Mouse (Mus musculus) testis, postnatal 14 days (tissue): ENCODE results near the gene Lama1.
"Not testable (repeated sequence)": the region's sequence is repeated elsewhere in the genome, so short reads cannot be mapped to it uniquely, and the experiment has no call there.

Source experiments
- DNase-seq: peaks from one replicate; pipeline ENCODE4 v3.0.0; 2021; ENCODE audit warnings: low spot score

Lama1 gene

GRCm38 (mm10) chr17:67837351-67838090 is 140.5 kb downstream of the Lama1 start:
- peak; percentile 47 for DNase-seq

DNA sequence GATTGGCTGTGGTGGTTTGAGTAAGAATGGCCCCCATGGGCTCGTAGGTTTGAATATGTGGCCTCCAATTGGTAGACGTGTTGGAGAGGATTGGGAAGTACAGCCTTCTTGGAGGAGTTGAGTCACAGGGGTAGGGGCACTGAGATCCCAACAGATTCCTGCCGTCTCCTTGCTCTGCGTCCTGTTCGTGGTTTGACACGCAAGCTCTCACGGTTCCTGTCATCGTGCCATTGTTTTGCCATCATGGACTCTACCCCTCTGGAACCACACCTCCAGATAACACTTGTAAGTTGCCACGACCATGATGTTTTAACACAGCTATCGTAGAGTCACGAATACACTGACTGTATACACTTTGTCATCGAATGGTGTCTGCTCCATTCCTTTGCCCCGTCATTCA is 141.9 kb downstream of the Lama1 start:
- DNase-seq, result no peak

- not testable (repeated sequence) for DNase-seq
Measured at GRCm38 (mm10) chr17:67841494-67841893, 144.4 kb downstream of the Lama1 start.

DNA sequence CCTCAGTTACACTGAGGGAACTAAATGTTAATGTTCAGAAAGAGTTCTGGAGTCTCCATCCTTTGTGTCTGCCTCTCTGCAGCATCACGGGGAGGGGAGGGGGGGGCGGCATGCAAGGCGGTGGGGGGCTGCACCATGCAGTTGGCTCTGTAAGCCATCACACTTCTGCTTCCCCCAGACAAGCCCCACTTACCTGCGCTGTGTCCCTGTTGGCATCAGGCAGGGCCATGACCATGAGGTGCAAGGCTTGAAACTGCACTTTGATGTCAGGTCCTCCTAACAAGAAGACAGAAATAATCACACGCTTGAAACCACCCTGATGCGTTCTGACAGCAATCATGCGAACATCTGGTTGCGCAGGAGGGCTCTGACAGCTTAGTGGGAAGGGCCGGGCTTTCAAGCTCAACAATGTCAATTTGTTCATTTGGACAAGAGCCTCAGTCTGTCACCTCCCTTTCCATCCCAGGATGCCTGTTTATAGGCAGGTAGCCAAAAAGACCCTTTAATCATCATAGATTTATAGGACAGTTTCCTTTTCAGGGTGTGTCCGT is 164.1 kb downstream of the Lama1 start:
- DNase-seq, result no peak

DNA sequence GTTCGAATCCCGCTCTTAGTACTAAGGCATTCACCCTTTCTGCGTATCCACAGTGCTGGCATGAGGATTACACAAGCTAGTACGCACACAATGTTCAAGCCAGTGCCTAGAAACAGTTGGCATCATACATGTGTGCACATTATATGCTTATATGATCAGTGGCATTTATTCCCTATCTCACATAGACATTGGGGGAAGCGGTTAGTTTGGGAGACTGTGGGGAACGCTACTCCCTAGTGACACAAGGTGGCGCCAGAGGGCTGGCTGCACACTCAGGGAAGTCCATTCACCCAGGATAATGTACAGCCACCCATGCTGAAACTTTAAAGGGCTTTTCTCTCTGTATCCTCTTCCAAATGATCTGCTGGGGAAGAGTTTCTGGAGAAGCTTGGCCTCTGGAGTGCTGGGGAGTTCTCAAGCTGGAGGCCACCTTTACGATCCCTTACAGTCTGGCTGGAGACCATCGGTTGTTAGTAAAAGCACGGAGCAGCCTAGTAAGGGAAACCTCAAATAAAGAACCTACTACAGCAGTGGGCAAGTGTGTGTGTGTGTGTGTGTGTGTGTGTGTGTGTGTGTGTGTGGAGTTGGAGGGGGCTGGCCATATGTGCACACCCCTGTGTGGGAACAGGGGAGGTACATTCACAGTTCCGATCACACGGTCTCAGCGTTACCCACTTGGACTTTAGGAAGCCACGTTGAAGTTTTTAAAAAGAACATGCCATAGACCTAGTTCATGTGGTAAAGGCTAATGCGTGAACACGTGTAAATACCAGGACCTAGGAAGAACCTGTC is 164.9 kb downstream of the Lama1 start:
- peak; percentile 35 for DNase-seq

GRCm38 (mm10) chr17:67864363-67864762 is 167.3 kb downstream of the Lama1 start:
- no peak for DNase-seq

DNA sequence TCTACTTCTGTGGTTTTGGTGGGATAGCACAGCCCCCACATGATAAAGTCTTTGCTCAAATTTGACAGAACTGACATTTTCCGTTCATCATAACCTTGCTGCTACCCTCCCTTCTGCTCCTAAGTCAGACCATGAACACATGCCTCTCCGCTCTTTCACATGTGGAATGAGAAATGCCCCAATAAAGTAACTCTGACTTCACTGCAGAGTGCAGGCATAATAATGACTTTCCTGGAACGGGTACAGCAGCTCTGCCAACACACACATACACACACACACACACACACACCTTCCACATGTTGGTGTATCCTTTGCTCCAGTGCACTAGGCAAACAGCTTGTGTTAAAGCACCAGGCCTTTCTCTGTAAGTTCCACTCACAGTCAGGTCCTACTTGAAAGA is 167.9 kb downstream of the Lama1 start:
- no peak for DNase-seq

GRCm38 (mm10) chr17:67866026-67866425 is 169.0 kb downstream of the Lama1 start:
- no peak for DNase-seq

- peak; percentile 21 for DNase-seq
Measured at GRCm38 (mm10) chr17:67866541-67867241, 169.6 kb downstream of the Lama1 start.

DNA sequence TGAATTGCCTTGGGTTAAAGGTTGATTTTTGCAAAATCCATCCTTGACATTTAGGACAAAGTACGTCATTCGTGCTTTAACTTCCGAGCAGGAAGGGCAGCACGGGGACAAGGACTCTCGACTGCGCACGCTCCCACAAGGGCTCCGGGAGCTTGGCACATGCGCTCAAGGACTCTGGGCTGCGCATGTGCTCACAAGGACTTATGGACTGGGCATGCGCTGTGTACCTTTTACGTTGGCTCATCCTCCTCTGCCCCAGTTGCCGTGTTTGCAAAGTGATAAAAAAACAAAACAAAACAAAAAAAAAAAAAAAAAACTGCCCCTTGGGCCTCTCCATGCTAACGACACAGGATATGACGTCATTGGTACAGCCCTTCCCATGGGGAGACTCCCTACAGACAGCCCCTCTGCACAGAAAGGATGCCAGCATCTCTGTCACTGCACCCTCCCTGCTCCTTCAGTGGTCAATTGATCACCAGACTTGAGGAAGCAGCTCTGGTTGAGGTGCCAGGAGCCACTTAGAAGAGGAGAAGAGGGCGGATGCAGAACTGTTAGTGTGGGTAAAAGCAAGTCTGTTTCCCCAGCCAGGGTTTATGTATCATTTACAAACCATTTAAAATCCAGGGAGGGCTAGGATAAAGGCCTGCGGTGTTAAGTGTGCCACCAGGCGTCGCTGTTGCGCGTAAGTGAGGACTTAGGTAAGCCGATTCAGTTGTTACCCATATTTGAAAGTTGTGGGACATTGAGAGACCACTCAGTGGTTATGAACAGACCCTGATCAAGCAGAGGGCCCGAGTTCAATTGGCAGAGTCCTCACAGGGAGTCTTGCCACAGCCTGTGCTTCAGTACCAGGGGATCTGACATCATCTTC is 172.9 kb downstream of the Lama1 start:
- peak; percentile 57 for DNase-seq
